Mouse (Mus musculus) left cerebral cortex, adult 2 months (tissue): Measurements from ENCODE around the gene Phyhipl. TPM values are rescaled to one million over a fixed set of nuclear protein-coding genes. Genes with fewer than 3 reads are reported as not detected.

Experiments
- DNase-seq, 2 experiments: peaks; one replicate each; pipeline ENCODE4 v3.0.0; 2021 to 2022; ENCODE audit warnings: low spot score in 2 of 2, mixed read lengths in 1 of 2; ENCODE audit errors: extremely low spot score in 1 of 2
- H3K27ac ChIP-seq: fragments of 200-600 bp; 2 replicates; pipeline ENCODE4 v1.8.1; 2022
- H3K4me3 ChIP-seq: fragments of 200-600 bp; 2 replicates; pipeline ENCODE4 v1.8.1; 2022
- CTCF ChIP-seq: fragments of 200-600 bp; IDR thresholded peaks from 2 replicates; pipeline ENCODE4 v1.8.1; 2022; ENCODE audit warnings: antibody characterized with exemption, mild to moderate bottlenecking, moderate library complexity
- intact Hi-C: fragments of 180-260 bp; cut with DNase I; formaldehyde crosslinking; loops from one replicate; pipeline ENCODE4 v1.15.1; 2025
- total RNA-seq, 2 experiments: library from RNA; stranded (reverse); gene quantifications; 2 replicates each; pipeline ENCODE4 v1.2.3; 2021

The Phyhipl gene
- total RNA-seq, 2 experiments from 2014 or later = 212 to 221 TPM

DNA sequence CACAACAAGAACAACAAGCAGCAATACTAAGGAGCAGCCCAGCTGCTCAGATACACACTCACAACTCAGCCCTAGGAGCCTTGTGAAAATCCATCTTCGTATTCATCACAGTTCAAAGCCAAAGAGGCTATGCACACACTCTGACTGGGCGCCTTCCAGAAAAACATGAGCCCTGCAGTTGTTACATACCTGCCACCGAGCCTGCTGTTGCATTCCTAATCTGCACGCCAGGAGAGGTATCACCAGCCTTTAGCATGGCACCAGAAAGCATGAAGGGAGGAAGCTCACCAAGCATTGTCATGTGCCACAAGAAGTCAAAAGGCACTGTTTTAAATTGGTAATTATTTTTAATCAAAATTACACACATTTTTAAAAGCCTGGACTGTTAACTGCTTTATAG lies 1.1 kb downstream of the Phyhipl start:
- no peak for TF ChIP-seq CTCF
- DNase-seq = no peak
- intact Hi-C loops = loop anchor here (5.0 kb wide), 1 partner anchor 63 kb away; no protein-coding TSS in a partner anchor

DNA sequence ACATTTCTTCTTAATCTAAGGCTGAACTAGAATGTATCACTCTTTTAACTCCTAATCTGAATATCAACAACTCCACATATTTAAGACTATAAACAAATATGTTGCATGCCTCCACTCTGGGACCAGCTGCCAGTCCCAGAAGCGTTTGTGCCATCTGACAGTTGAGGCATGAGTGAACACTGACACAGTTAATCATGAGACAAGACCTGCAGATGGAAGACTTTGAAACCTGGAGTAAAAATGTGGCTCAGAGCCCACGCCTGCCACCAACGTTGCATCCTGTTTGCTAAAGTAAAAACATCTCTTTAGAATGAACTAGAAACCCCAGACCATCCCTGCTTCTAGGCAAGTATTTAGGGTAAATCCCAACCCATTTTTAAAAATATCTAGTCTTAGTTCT lies 1.6 kb downstream of the Phyhipl start:
- no peak overlapping the region for H3K4me3 ChIP-seq
- H3K27ac ChIP-seq = no peak overlapping the region
- intact Hi-C loops = loop anchor here (5.0 kb wide), 1 partner anchor 63 kb away; no protein-coding TSS in a partner anchor
- TF ChIP-seq CTCF = no peak
- no peak for DNase-seq

More for the DNA sequence above, 1.1 kb downstream of the Phyhipl start:
- Histone ChIP-seq H3K27ac (no peak overlapping the region), H3K4me3 (no peak overlapping the region)

DNA sequence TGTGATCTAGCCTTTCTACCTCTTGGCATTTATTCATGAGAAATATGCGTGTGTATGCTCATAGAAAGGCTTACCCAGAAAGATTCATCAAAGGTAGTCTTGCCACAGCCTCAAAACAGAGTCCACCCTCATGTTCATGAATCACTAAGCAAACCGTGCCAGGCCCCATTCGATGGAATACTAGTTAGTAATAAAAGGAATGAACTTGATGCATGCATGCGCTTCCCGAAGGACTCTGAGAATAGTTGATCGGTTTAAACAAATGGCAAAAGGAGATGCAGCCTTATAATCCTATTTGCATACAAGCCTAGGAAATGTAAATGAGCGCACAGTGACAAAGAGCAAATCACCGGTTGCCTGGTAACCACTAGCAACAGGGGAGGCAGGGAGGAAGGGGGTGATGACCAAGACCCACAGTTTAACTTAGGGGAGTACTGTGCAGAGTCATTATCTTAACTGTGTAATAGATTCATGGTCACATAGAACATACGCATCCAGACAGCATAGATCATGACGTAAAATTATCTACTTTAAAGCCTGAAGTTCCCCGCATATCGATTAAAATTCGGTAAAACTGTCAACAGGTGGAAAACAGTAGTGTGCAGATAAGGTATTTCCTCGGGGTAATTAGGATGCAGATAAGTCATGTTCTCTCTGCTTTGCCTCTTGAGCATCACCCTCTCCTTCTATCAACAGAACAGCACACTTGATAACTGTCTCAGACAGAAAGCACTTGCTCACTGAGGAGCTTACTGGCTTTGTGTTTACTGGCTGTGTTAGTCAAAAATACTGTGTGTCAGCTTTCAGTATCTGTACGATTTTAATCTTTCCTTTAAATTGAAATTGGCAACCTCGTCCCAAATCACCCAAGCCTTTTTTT lies 3.8 kb downstream of the Phyhipl start:
- no peak for DNase-seq
- intact Hi-C loops = loop anchor here (5.0 kb wide), 1 partner anchor 65 kb away; no protein-coding TSS in a partner anchor
- no peak overlapping the region for H3K4me3 ChIP-seq
- H3K27ac ChIP-seq = no peak overlapping the region
- no peak for TF ChIP-seq CTCF

DNA sequence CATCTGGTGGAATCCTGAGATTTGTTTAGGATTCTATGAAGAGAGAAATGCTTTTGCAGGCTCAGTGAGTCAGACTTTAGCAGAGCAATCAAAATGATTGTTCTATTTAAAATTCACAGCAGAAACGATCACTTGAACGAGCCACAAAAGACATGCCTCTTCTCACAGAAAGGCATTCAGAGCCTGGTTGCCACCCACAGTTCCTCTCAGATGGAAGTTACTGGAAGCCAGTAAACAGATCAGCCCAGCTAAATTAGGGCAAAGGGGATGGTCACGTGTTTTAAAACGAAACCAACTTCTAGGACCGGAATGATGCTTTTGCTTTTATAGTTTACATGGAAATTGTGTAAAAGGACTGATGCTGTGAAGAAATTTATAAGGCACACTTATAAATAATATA lies 6.9 kb downstream of the Phyhipl start:
- no peak for TF ChIP-seq CTCF
- peak in 1 of 2 experiments; percentile 48 for DNase-seq
- intact Hi-C loops = loop anchor here (2.0 kb wide), 1 partner anchor 50 kb away; no protein-coding TSS in a partner anchor
- H3K27ac ChIP-seq = peak overlapping the region; percentile 73
- no peak overlapping the region for H3K4me3 ChIP-seq

DNA sequence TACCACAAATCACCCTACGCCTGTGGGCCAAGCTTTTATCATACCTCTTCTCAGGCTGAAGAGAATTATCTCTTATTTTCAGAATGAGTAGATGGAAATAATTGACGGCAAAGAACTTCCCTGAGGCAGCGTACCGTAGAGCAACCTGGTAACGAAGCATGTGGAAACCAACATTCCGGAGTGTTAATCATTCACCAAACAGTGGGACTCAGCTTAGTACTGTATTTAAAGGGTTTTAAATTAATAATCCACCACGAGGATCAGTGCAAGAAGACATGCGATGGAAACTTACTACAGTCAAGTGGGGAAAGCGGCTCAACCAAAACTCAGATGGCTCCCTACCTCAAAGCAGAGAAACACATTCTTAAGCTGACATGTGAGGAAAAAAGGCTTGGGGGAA lies 12.6 kb downstream of the Phyhipl start:
- TF ChIP-seq CTCF = no peak
- intact Hi-C loops = no loop called here
- no peak for DNase-seq
- H3K27ac ChIP-seq = no peak overlapping the region
- no peak overlapping the region for H3K4me3 ChIP-seq

DNA sequence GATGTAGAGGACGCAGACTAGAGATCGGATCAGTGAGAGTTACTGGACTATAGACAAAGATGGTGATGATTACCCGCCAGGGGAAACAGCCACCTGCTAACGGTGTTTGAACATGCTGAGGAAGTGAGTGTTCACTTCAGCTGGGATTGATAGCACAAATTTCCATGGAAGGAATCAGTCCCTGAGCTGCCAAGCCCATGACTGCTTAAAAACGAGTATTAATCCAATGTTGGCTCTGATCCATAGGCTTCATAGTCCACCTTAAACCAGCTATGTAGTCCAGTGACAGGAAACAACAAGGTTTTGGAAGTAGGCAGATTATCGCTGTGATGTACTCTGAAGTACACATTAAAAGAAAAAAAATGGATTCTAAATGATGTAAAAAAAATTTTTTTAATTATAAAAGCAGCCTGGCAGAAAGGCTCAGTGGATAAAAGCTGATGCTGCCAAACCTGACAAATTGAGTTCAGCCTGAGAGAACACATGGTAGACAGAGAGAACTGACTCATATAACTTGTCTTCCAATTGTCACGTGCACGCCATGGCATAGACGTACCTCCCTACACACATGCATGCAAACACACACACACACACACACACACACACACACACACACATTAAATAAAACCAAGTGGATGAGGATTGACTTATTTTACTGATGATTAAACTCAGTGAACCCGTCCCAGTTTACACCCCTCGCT lies 14.7 kb downstream of the Phyhipl start:
- intact Hi-C loops = no loop called here
- no peak for DNase-seq
- TF ChIP-seq CTCF = no peak
- Histone ChIP-seq H3K4me3 (no peak overlapping the region), H3K27ac (no peak overlapping the region)

DNA sequence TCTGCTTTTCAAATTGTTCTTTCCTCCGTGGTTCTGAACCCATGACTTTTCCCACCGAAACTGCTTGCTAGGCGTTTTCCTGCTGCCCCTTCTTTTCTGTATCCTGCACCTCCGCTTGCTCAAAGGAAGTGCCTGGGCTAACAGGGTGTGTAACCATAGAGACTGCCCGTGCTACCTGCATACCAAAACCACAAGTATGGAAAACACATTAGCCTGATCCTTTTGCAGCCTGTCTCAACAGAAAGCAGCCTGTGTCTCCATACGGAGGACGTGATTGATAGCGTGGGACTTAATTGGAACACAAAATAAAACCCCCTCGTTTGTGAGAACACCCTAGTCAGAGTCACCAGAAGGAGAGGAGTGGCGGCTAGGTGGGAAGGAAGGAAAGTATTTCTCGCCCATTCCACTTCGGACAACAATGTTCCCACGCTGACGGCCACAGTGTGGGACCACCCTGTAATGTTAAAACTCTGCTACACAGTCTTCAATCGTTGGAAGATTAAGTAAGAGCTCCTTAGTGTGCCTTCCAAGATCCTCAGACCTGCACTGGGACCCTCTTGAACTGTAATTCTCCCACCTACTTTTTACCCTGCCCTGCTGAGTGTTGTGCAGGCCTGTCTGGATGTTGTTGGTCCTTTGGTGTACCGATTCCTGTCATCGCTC lies 15.6 kb downstream of the Phyhipl start:
- DNase-seq = no peak
- H3K27ac ChIP-seq = no peak overlapping the region
- H3K4me3 ChIP-seq = no peak overlapping the region
- no peak for TF ChIP-seq CTCF
- intact Hi-C loops = no loop called here

DNA sequence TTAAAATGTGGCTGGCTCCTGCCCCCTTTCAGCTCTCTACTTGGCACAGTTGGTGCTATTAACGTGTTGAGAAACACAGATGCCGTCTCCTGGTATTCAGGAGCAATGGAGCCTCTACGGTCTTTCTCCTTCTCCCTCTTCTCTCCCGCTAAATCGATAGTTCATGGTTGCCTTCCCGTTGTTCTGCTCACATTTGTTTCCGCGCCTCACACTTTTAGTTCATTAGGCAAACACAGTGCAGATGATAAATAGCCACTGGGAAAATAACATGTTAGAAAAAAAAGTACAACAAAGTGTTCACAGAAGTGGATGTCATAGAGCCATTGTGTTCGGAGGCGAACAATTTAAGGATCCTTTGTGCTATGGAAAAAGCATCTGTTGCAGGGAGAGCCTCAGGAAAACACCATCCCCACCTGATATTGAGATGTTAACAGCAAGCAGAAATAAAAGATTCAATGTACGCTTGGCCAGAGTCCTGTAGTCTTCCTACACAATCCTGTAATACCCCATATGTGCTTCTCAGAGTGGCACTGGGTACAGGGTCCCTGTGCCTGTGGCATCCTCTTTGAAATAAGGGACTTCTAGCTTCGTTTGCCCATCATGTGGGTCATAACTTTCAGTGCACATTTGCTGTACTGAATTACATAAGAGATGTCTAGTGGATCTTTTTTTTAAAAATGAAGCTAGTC lies 18.0 kb downstream of the Phyhipl start:
- DNase-seq = no peak
- TF ChIP-seq CTCF = no peak
- intact Hi-C loops = loop anchor here (5.0 kb wide), 1 partner anchor 35 kb away; no protein-coding TSS in a partner anchor
- Histone ChIP-seq H3K27ac (peak overlapping the region; percentile 30), H3K4me3 (no peak overlapping the region)

DNA sequence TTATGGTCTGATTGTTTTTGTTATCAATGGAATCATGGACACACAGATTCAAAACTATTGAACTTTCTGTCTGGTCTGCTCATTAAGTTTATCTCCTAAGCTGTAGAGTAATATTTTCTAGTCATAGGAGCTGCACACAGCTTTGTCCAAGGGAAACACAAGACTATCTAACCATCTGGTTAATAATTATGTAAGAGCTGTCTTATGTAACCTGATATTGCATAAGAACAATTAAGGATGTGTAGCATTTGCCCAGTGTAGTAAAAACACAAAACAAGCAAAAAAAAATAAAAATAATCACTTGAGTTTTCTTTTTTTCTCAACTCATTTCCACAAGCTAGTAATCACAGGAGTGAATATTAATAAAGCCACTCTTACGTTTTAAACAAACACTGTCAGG lies 20.5 kb downstream of the Phyhipl start:
- Histone ChIP-seq H3K27ac (no peak overlapping the region), H3K4me3 (no peak overlapping the region)
- DNase-seq = no peak
- TF ChIP-seq CTCF = no peak
- intact Hi-C loops = loop anchor here (5.0 kb wide), 1 partner anchor 33 kb away; no protein-coding TSS in a partner anchor

DNA sequence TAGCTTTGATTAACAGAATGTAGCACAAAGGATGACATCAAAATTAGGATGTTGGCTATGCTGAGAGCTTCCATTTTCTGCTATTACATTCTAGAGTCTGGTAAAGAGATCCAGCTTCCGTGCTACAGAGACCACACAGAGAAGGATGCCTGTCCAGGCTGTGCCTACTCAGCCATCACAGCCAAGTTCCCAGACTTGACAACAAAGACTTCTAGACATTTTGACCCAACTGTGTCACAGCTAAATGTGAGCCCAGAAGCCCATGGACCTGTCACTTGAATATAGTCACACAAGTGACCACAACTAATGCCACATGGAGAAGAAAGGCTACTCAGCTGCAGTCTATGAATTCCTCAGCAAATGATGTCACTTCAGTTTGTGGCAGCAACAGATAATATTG lies 24.6 kb downstream of the Phyhipl start:
- no peak for DNase-seq
- no peak overlapping the region for H3K4me3 ChIP-seq
- H3K27ac ChIP-seq = no peak overlapping the region
- intact Hi-C loops = no loop called here
- no peak for TF ChIP-seq CTCF

DNA sequence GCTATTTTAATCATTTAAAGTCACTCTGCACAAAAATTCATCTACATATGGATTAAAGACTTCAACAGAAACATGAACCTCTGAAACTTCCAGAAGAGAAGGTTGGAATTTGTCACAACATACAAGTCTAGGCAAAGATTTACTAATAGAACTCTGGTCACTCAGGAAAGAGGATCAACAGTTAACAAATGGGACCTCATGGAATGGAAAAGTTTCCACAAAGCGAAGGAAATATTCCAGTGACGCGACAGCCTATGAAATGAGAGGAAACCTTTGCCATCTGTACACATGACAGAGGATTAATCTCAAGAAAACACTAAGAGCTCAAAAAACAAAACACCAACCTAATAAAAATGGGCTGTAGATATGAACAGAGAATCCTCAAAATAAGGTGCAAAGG lies 32.3 kb downstream of the Phyhipl start:
- no peak for DNase-seq
- Histone ChIP-seq H3K27ac (no peak overlapping the region), H3K4me3 (no peak overlapping the region)
- TF ChIP-seq CTCF = no peak
- intact Hi-C loops = no loop called here
